Mouse (Mus musculus) limb, embryonic 12.5 days (tissue): ENCODE measurements around the gene Gadd45a. TPM values are rescaled to one million over a fixed set of nuclear protein-coding genes. Genes with fewer than 3 reads are reported as not detected.

Experiments used
- polyA plus RNA-seq: library from polyadenylated mRNA; unstranded; fragments of >200 nt; fragmentation: Nextera tagmentation; extraction: Ambion mirVana; gene quantifications from 2 replicates; pipeline ENCODE4 v1.2.1, GENCODE M21; 2016

Gene Gadd45a
- polyA plus RNA-seq, 1 experiment from 2014 or later, result 23.1 TPM

Other genes starting within 250 kb of the Gadd45a start
- gene Vmn1r39, start 226.8 kb downstream of the Gadd45a start, polyA plus RNA-seq, result not detected in 2 replicates
- gene Gng12, start 141.1 kb downstream of the Gadd45a start, polyA plus RNA-seq, result 56.2 and 56.9 TPM in 2 replicates
- gene Serbp1, start 200.7 kb upstream of the Gadd45a start, polyA plus RNA-seq, result 498 and 501 TPM in 2 replicates